Mouse (Mus musculus) liver, embryonic 12.5 days (tissue): Measurements from ENCODE around the gene Per2. TPM values are rescaled to one million over a fixed set of nuclear protein-coding genes. Genes with fewer than 3 reads are reported as not detected.
A peak's percentile ranks its signal among the peaks of the same experiment; 100 is the strongest.

Experiments
- ATAC-seq: fragments of 200-750 bp; cut with Nextera tagmentation; 2 replicates; pipeline ENCODE4 v1.8.0; 2017; ENCODE audit warnings: moderate number of reproducible peaks, mild to moderate bottlenecking, moderate library complexity
- H3K27ac ChIP-seq: fragments of 300-500 bp; sonication (generic); 2 replicates; pipeline ENCODE4 v1.5.1; 2016; ENCODE audit warnings: mild to moderate bottlenecking
- H3K27me3 ChIP-seq: fragments of 300-500 bp; sonication (generic); replicated peaks from 2 replicates; pipeline ENCODE4 v1.6.1; 2016; ENCODE audit warnings: mild to moderate bottlenecking, moderate library complexity
- H3K36me3 ChIP-seq: fragments of 300-500 bp; sonication (generic); 2 replicates; pipeline ENCODE4 v1.6.1; 2016; ENCODE audit warnings: mild to moderate bottlenecking, moderate library complexity
- H3K4me1 ChIP-seq: fragments of 300-500 bp; sonication (generic); 2 replicates; pipeline ENCODE4 v1.6.1; 2016
- H3K4me2 ChIP-seq: fragments of 300-500 bp; sonication (generic); 2 replicates; pipeline ENCODE4 v1.6.1; 2016; ENCODE audit warnings: mild to moderate bottlenecking, moderate library complexity
- H3K4me3 ChIP-seq: fragments of 300-500 bp; sonication (generic); 2 replicates; pipeline ENCODE4 v1.5.1; 2016; ENCODE audit warnings: mild to moderate bottlenecking, moderate library complexity
- H3K9ac ChIP-seq: fragments of 300-500 bp; sonication (generic); 2 replicates; pipeline ENCODE4 v1.6.1; 2016; ENCODE audit warnings: mild to moderate bottlenecking, moderate library complexity
- H3K9me3 ChIP-seq: fragments of 300-500 bp; sonication (generic); replicated peaks from 2 replicates; pipeline ENCODE4 v1.6.1; 2016; ENCODE audit warnings: mild to moderate bottlenecking, moderate library complexity
- WGBS: fragments of 180-500 bp; shearing (Covaris S2); methylation state at CpG from one replicate; pipeline ENCODE4 v1.1.7; 2016; ENCODE audit not compliant: insufficient replicate concordance; 5-methylcytosine and 5-hydroxymethylcytosine counted together
- polyA plus RNA-seq: library from polyadenylated mRNA; unstranded; fragments of >200 nt; fragmentation: Nextera tagmentation; extraction: Ambion mirVana; gene quantifications from 2 replicates; pipeline ENCODE4 v1.2.1, GENCODE M21; 2016

Gene Per2
- polyA plus RNA-seq, 1 experiment from 2014 or later, result 2.9 TPM

DNA sequence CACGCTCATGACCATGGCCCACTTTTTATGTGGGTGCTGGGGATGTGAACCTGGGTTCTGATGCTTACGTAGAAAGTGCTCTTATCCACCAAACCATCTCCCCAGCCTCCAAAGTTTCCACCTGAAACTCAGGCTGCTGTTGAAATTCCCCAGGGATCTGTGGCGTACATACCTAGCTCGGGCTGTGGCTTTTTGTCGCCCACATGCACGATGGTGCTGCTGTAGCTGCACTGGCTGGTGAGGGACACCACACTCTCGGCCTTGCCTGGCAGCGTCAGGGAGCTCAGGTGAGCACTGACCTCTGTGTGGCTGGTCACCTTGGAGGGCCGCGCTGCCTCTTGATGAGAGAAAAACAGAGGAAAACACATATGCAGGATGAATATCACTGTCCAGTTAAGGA, 29.9 kb downstream of the Per2 start:
- no peak for ATAC-seq
- Histone ChIP-seq H3K27ac (no peak overlapping the region), H3K4me3 (no peak overlapping the region), H3K4me1 (no peaks in the 10 kb centered on the region), H3K36me3 (peaks cover 68% of the 10 kb centered on the region), H3K9me3 (no peaks in the 10 kb centered on the region), H3K4me2 (no peak overlapping the region), H3K27me3 (no peaks in the 10 kb centered on the region), H3K9ac (no peak overlapping the region)
- WGBS, result 86% methylated on average over 10 of the region's 10 CpGs

DNA sequence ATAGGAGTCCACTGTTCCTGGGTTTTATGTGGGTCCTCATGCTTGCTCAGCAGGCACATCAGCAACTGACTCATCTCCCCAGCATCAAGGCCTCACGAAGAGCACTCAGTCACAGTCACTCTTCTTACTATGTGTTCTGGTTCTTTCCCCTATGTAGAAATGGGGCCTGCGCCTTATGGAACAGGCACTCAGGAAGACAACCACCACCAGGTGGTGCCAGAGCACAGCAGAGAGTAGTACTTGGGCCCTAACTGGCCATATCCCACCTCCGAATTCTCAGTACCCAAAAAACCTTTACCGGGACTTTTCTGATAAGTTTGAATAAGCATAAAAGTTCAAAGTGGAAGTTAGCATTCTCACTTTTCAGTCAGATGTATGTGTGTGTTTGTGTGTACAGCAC, 30.5 kb downstream of the Per2 start:
- 45% methylated on average over 4 of the region's 4 CpGs for WGBS
- H3K36me3 ChIP-seq, result peaks cover 67% of the 10 kb centered on the region

DNA sequence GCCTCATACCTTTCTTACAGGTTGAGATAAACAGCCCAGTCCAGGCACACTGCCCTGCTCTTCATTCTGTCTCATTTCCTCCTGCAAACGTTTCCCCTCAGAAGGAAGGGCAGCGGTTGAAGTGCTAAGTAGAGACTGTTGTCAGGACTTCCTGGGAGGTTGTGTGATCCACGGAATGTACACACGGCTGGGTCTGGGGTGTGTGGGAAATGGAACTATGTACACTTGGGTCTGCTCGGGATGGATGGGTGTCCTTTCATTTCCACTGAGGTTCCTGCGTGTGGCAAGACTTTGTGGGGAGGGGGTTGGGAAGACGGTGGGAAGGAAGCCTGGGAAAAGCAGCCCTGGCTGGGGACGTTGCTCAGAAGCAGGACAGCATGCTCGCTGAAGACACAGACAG, 32.7 kb downstream of the Per2 start:
- Histone ChIP-seq H3K4me3 (no peak overlapping the region), H3K9ac (no peak overlapping the region), H3K9me3 (no peaks in the 10 kb centered on the region), H3K4me2 (no peak overlapping the region), H3K4me1 (no peaks in the 10 kb centered on the region), H3K27me3 (no peaks in the 10 kb centered on the region), H3K27ac (no peak overlapping the region), H3K36me3 (peaks cover 56% of the 10 kb centered on the region)
- no peak for ATAC-seq
- 60% methylated on average over 9 of the region's 9 CpGs for WGBS

More for the DNA sequence above, 30.5 kb downstream of the Per2 start:
- Histone ChIP-seq H3K27ac (no peak overlapping the region), H3K9me3 (no peaks in the 10 kb centered on the region), H3K4me1 (no peaks in the 10 kb centered on the region), H3K27me3 (no peaks in the 10 kb centered on the region), H3K4me3 (no peak overlapping the region), H3K9ac (no peak overlapping the region), H3K4me2 (no peak overlapping the region)
- ATAC-seq, result no peak

DNA sequence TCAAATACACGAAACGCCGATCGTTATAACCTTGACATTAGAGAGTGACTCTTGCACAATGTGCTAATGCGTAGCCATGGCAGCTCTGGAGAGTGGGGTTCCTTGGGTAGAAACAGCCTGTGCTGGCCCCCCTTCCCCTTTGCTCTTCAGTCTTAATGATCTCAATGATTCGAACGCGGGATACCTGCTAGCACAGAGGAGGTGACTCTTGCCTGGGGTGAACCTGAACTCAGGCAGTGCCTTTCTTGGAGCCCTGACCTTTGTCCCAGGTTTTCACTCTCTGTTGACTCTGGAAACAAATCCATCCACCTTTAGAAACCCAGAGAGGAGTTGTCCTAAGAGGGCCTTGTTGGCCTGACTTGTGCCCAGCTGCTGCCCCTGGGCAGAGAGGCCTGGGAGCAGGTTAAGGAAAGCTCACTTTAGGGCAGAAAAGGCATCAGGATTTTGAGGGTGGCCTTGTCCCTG, 38.5 kb downstream of the Per2 start:
- Histone ChIP-seq H3K4me1 (no peaks in the 10 kb centered on the region), H3K4me3 (no peak overlapping the region), H3K27ac (no peak overlapping the region), H3K27me3 (no peaks in the 10 kb centered on the region), H3K4me2 (no peak overlapping the region), H3K9ac (no peak overlapping the region), H3K9me3 (no peaks in the 10 kb centered on the region), H3K36me3 (peaks cover 20% of the 10 kb centered on the region)
- ATAC-seq, result no peak
- 75% methylated on average over 8 of the region's 8 CpGs for WGBS

DNA sequence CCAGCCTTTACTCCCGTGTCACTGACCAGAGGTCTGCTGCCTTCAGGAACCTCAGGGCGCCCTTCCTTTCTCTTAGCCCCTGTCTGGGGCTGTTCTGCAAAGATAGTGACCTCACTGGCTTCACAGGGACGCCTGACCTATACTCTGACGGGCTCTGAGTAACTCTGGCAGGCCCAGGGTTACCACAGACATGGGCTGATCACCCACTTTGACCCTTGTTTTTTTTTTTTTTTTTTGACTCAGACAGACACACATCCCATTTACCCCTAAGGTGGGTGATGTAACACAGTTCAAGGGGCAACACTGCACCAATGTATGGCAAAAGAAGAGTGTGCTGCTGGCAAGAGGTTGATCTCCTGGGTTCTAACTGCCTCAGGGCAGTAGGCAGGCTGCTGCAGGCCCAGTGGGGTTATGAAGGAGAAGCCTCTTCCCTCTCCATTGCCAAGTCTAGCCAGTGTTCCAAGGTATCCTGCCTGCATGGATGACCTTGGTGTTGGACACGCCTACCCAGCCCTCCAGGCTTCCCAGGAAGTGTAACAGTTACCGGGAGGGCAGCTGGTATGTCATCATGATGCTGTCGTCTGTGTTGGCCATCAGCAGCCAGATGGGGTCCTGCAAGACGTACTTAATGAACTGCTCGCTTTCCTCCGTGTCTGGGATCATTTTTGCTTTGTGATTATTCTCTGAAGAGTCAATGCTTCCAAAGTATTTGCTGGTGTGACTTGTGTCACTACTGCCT, 39.1 kb downstream of the Per2 start:
- no peaks in the 10 kb centered on the region for H3K9me3 ChIP-seq
- H3K4me2 ChIP-seq, result no peak overlapping the region
- no peak overlapping the region for H3K9ac ChIP-seq
- 0 out of 2 replicates have a peak, but pooled peaks cover 2% of the 10 kb centered on the region for H3K27me3 ChIP-seq
- no peak overlapping the region for H3K27ac ChIP-seq
- H3K4me3 ChIP-seq, result no peak overlapping the region
- H3K4me1 ChIP-seq, result no peaks in the 10 kb centered on the region
- ATAC-seq, result no peak
- H3K36me3 ChIP-seq, result peaks cover 18% of the 10 kb centered on the region
- 52% methylated on average over 10 of the region's 10 CpGs for WGBS

DNA sequence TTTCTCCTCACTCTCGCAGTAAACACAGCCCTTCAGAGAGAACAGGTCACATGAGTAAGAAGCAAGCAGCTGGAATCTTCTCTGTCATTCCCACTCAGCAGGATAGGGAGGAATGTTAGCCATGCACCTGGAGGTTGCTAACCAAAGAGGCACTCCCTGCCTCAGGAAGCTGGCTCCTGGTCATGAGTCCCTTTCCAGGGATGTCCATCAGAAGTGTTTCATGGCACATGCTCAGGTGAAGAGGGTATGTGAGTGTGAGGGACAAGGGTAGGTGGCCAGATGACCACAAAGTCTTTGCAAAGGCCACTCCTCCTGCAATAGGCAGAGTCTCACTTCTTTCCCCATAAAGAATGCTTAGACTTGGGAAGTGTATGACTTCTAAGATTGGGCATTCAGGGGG, 41.1 kb downstream of the Per2 start:
- H3K4me3 ChIP-seq, result no peak overlapping the region
- no peak overlapping the region for H3K9ac ChIP-seq
- no peaks in the 10 kb centered on the region for H3K9me3 ChIP-seq
- peaks cover 14% of the 10 kb centered on the region for H3K4me1 ChIP-seq
- 69% methylated on average over 1 of the region's 1 CpGs for WGBS
- H3K27ac ChIP-seq, result no peak overlapping the region
- H3K36me3 ChIP-seq, result peaks cover 7% of the 10 kb centered on the region; the same call in 1 of the 2 replicates
- H3K4me2 ChIP-seq, result no peak overlapping the region
- no peak for ATAC-seq
- peaks cover 15% of the 10 kb centered on the region for H3K27me3 ChIP-seq

DNA sequence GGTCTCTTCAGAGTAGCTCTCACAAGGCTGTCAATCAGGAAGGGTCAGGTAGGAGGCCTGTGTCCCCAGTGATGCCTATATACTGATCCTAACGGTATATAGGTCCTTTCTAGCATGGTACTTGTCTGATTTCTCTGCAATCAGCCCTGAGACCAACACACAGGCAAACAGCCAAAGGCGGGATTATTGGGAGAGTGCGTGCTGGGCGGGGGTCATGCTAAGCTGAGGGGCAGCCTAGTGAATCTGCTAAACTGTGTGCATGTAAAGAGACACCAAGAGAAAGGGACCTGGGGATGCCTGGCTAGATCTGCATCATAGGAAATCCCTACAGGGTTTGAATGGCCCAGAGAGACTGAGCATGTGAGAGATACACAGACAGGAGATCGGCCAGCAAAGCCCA, 43.8 kb downstream of the Per2 start:
- Histone ChIP-seq H3K27me3 (peaks cover 22% of the 10 kb centered on the region), H3K27ac (no peak overlapping the region), H3K9me3 (no peaks in the 10 kb centered on the region), H3K36me3 (peaks cover 3% of the 10 kb centered on the region; the same call in 1 of the 2 replicates), H3K4me2 (no peak overlapping the region), H3K4me3 (no peak overlapping the region), H3K9ac (no peak overlapping the region), H3K4me1 (peaks cover 26% of the 10 kb centered on the region)
- 78% methylated on average over 5 of the region's 5 CpGs for WGBS
- no peak for ATAC-seq

DNA sequence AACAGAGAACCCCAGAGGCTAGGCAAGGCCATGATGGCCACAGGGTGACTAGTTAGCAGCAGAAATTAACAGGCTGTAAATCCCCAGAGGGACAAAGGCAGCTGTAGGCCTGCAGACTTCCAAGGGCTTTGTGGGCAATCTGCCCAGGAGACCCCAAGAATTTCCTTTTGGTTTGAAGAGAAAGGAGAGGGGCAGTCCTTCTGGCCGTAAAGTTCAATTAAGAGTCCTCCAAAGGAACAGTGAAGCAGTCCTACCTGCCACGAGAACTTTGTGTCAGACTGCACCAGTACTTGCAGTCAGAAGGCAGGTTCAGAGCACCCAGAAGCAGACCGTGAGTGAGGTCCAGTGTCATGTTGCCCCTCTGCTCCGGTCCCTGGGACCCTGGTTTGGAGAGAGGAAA, 44.2 kb downstream of the Per2 start:
- H3K27me3 ChIP-seq, result peaks cover 22% of the 10 kb centered on the region
- ATAC-seq, result no peak
- 69% methylated on average over 4 of the region's 4 CpGs for WGBS
- H3K9ac ChIP-seq, result no peak overlapping the region
- no peak overlapping the region for H3K27ac ChIP-seq
- peak overlapping the region; percentile 97 for H3K4me2 ChIP-seq
- H3K4me3 ChIP-seq, result no peak overlapping the region
- peaks cover 3% of the 10 kb centered on the region; the same call in 1 of the 2 replicates for H3K36me3 ChIP-seq
- H3K9me3 ChIP-seq, result no peaks in the 10 kb centered on the region
- peaks cover 26% of the 10 kb centered on the region for H3K4me1 ChIP-seq

DNA sequence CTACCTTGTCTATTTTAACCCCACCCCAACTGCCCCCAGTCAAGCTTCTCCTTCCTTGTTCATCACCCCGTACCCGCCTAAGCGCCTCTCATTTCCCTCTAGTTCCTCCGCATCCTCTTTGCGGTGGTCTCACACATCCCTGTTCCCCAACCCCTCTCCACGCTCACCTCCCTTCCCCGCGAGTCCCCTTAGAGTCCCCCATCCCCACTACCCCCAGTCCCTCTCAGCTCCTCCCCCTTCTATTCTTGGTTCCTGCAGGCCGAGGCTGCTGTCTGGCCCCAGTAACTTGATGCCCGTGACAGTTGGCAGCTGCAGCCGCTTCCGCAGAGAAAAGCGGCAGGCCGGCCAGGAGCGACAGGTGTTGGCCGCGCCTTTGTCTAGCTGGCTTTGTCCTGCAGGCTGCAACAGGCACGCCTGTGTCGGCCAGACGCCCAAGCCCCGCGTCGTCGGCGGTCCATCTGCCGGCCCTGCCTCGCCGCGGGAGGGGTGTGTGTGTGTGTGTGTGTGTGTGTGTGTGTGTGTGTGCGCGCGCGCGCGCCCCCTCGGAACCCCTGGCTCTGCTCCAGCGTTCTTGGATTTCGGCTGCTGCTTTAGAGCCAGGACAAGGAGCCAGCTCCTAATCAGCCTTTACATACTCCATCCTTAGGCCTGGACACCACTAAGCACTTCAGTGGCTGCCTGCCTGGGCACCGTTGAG, 45.1 kb downstream of the Per2 start, which contains the start of gene Hes6:
TSS of gene Hes6 (minus strand) at position 141 of the 697 bp plus-strand sequence.
- H3K36me3 ChIP-seq, result peaks cover under 1% of the 10 kb centered on the region; the same call in 1 of the 2 replicates
- H3K9ac ChIP-seq, result peak within 1 kb of the TSS; percentile 81
- H3K27ac ChIP-seq, result peak within 1 kb of the TSS; percentile 64
- peak within 1 kb of the TSS; percentile 97 for H3K4me2 ChIP-seq
- H3K4me1 ChIP-seq, result peaks cover 26% of the 10 kb centered on the region
- whole genome bisulfite sequencing, result 3% methylated on average over 39 of the region's 39 CpGs
- H3K9me3 ChIP-seq, result no peaks in the 10 kb centered on the region
- peaks cover 22% of the 10 kb centered on the region for H3K27me3 ChIP-seq
- ATAC-seq, result no peak
- H3K4me3 ChIP-seq, result peak within 1 kb of the TSS; percentile 77

DNA sequence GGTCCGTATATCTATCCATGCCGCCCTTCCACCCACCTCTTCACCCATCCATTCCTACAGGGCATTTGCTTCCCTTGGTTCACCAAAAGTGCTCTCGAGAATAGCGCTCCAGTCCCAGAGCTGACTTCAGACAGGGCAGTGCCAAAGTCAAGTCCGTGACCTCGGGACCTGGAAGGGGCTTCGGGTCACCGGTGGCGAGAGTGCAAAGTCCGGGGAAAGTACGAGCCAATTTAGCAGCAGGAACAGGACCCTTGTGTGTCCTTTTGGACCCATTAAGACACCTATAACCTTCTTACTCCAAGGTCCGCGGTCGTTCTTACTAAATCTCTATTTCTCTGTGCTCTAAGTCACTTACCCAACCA, 45.6 kb downstream of the Per2 start:
- no peak; the same call in 1 of the 2 replicates for ATAC-seq
- peaks cover 22% of the 10 kb centered on the region for H3K27me3 ChIP-seq
- H3K4me3 ChIP-seq, result peak overlapping the region; percentile 77
- peak overlapping the region; percentile 64 for H3K27ac ChIP-seq
- H3K9ac ChIP-seq, result peak overlapping the region; percentile 81
- H3K36me3 ChIP-seq, result no peaks in the 10 kb centered on the region; the same call in 1 of the 2 replicates
- H3K4me1 ChIP-seq, result peaks cover 26% of the 10 kb centered on the region
- no peaks in the 10 kb centered on the region for H3K9me3 ChIP-seq
- WGBS, result under 1% methylated on average over 14 of the region's 14 CpGs
- peak overlapping the region; percentile 97 for H3K4me2 ChIP-seq

DNA sequence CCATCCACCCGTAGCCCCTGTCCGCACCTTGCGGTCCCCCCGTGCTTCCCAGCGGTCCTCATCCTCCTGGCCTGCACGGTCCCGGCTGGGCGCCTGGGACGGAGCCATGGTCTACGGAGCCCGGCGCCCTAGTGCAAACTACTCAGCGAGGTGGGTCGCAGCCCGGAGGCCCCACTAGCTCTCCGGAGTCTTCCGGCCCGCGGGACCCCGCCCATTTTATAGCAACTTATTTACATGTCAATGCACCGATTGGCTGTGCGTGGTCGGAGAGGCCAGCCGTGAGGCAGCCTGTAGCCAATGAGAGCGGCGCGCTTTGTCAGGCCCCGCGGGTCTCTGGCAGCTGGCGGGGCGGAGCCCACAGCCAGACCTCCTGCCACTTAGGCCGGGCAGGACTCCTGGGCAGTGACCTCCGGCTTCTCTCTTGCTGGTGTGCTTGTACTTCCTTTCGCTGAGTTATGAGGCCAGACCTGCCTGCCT, 46.1 kb downstream of the Per2 start:
- WGBS, result under 1% methylated on average over 34 of the region's 34 CpGs
- Histone ChIP-seq H3K4me3 (peak overlapping the region; percentile 77), H3K27ac (peak overlapping the region; percentile 64)

More for the DNA sequence above, 46.1 kb downstream of the Per2 start:
- peak overlapping the region; percentile 81 for H3K9ac ChIP-seq
- H3K4me2 ChIP-seq, result peak overlapping the region; percentile 97
- H3K4me1 ChIP-seq, result peaks cover 26% of the 10 kb centered on the region
- ATAC-seq, result peak; percentile 94
- H3K36me3 ChIP-seq, result no peaks in the 10 kb centered on the region; the same call in 1 of the 2 replicates
- H3K9me3 ChIP-seq, result no peaks in the 10 kb centered on the region
- peaks cover 22% of the 10 kb centered on the region for H3K27me3 ChIP-seq
